Mouse (Mus musculus) kidney, adult 8-10 months (tissue): ENCODE data around the gene Fam117a.
"Not testable (repeated sequence)": the region's sequence is repeated elsewhere in the genome, so short reads cannot be mapped to it uniquely, and the experiment has no call there.

Experiments
- DNase-seq, 2 experiments: peaks; one replicate each; pipeline ENCODE4 v3.0.0; 2022

Fam117a gene

DNA sequence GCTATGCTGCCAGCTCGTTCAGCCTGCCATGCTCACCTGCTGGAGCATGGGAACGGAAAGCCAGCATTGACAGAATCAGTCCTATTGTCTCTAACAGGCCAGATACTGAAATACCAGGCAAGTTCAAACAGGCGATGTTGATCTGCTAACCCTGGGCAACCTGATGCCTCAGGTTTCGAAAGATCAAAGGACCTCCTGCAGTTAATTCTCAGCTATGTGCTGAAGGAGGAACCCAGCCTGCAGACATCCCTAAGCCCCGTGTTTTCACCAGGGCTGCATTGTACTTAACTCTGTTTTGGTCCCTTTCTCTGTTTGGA is 56.6 kb downstream of the Fam117a start:
- no peak for DNase-seq

DNA sequence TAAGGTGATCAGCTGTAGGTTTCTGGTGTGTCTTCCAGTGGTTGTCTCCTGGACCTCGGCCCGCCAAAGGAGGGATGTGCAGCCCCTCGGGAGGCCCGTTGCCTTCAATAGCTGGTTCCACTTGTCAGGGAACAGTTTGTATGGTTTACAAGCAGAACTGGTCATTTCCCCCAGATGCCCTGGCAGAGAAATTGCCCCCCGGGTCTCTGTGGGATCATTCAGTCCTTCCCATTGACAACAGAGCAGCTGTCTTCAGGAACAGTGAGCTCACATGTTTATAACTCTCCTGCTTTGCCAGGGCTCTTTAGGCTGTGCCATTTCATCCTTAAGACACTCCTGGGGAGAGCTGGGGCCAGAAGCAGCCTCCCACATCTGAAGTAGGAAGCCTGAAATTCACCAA is 57.3 kb downstream of the Fam117a start:
- no peak for DNase-seq

DNA sequence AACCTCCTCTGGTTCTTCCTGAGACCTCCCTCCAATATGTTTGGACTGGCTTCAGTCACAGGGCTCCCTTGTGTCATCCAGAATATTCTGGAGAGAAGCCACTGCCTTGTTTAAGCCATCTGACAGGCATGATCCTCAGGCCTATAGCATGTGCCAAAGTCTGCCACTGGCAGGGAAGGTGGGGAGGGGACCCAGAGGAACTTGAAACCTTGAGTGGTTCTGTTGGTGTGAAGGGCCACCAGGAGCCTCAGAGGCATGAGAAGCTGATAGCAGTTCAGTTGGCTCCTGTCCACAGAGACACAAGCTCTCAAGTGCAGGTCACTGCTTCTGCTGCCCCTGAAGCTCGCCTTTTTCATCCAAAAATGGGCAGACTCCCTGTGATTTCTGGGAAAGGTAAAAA is 59.7 kb downstream of the Fam117a start:
- no peak for DNase-seq

DNA sequence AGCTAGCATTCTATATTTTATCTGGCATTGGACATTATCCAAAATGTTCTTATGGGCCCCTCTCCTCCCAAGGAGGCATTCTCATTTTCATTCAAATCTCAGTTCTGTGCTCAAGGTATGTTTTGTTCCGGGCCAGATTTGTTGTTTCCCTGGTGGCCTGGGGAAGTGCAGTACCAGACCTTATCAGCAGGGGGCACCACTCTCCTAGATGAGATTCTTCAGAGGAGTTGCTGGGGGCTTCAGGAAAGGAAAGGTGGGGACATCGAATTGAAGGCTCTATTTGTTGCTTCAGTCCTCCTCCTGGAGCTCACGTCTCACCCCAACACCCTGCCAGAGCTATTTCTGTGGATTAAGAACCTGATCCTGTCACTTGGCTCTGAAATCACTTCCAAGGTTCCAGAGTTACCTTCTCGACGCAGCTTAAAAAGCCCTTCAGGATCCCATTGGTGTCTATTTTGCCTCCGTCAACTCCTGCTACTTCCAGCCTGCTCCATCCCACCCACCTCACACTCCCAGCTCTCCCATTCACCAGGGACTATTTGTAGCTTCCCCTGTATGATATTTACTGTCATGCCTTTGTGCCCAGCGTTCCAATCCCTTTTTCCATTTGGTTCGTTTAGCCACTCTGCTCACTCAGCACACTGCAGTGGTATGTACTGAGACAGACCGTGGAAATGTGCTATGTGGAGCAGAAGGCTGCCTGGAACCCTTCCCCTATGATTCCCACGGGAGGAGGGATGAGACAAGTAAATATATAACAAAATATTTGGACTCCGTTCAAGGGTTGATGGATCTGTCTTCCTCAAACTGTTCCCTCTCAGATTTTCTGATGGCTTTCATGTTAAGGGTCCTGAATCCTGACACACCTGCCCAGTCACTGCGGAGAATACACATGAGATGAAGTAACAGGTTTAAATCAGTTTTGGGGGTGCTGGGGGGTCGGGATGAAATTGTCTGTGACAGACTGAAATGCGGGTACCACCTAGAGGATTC is 61.3 kb downstream of the Fam117a start:
- peak in 1 of 2 experiments; percentile 76 for DNase-seq

DNA sequence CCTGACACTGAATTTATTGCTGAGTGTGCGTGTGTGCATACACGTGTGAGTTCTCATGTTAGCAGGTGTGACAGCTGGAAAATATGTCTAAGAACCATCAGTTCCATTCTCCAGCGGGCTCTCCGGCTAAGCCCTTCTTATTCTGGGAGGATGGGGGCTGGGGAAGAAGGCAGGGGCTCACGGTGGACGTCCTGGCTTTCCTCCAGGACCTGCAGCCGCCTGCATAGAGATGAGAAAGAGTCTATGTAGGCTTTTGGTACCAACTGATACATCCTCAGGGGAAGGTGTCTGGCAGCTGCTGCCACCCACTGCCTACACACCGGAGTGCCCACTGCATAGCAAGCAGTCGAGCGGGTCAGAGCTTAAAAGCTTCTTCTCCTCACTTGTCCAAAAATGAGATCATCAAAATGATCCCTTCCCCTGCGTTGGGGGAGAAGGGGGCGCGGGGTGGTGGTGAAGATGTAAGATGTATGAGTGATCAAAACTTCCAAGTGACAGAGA is 62.8 kb downstream of the Fam117a start:
- DNase-seq = no peak

DNA sequence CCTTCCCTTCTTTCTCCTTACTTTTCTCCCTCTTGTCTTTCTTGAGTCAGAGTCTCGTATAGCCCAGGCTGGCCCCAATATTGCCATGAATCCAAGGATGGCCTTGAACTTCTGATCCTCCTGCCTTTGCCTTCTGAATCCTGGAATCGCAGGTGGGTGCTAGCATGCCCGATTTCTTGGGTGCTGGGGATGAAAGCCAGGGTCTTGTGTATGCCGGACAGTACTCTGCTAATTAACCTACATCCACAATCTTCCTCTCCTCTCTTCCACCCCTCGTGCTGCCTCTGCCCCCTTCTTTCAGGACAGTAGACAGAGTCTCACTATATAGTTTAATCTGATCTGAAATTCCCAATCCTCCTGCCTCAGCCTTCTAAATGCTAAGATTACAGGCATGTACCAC is 64.8 kb downstream of the Fam117a start:
- no peak for DNase-seq

DNA sequence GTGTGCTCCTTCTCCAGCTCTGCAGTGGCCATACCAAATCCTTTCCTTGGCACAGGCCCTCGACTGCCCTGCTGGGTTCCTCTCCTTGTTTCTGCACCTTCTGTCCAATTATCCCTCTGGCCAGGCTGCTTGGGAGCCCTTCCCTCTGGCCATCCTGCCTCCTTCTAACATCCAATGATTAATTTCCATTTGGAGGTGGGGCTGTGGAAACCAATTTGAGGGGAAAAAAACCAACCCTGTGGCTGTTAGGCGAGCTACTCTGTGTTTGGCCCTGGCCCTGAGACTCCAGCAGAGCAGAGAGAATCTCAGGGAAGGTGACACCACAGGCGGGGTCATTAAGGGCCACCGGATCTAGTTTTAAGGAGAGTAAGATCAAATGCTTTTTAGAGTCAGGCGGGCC is 65.4 kb downstream of the Fam117a start:
- DNase-seq = no peak

DNA sequence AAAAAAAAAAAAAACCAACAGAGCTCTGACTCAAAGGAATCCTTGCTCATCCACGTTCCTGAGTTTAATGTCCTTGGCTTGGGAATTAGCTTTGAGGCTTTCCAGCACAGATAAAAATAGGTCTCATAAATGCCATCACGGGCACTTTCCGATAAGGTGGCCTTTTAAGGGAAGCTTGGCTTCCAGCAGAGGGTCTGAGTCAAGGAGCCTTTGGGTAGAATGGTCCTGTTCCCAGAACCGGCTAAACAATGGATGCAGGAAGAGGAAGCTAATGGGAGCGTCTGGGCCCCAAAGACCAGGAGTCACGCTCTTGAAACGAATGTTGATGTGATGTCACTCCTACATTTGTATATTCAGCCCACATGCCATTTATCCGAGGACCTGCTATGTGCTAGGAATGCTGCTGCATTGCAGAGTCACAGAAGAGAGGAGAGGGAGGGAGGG is 65.9 kb downstream of the Fam117a start:
- DNase-seq = no peak

DNA sequence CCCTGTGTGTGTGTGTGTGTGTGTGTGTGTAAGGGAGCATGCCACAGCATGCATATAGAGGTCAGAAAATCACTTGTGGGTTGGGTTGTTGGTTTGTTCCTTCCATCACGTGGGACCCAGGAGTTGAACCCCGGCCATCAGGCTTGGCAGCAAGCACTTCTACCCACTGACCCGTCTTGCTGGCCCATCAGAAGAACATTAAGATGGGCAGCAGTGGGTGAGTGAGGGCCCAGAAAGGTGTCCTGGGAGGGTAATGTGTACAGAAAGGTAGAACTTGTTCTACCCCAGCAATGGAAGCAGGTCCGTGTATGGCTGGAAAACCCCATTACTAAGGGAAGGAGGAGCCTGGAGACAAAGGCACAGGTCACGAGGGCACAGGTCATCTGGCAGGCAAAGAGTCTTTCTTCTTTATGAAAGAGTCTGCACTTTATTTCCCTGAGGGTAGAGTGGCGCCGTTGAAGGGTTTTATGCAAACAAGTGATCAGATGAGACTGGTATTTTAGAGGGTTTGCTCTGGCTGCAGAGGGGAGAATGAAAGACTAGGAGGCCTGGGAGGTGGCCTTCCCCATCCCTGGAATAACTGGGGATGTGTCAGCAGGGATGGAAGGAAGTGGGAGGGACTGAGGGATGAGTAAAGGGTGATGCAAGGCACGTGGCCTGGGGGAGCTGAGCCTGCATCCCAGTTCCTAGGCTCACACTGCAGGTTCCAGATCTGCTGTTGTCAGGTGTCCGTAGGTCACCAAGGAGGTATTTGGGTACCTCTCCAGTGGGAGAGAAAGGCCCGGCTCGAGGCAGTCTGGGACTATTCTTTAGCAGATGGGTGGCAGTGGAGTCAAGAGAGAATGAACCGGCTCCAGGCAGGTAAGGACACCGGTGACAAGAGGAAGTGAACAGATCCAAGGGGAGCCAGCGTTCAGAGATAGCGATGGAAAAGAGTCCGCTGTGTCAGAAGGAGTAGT is 66.8 kb downstream of the Fam117a start:
- no peak for DNase-seq

DNA sequence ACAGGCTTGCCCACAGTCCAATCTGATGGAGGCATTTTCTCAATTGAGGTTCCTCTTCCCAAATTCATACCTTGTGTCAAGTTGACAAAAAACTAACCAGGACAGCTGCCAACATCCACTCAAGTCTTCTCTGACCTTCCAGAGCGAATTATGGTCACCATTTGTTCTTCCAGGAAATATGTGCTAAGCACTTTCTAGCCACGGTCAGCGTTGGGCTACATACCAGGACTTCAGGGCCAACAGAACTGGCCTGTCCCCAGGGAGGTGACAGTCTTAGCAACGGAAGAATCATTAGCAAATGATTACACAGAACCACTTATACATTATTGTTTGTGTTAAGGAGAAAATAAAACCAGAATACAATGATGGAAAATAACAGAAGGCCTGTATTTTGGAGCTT is 69.0 kb downstream of the Fam117a start:
- DNase-seq = no peak

GRCm38 (mm10) chr11:95406398-95406797 is 69.6 kb downstream of the Fam117a start:
- not testable (repeated sequence) for DNase-seq

- no peak for DNase-seq
These were observed 72.8 kb downstream of the Fam117a start for GRCm38 (mm10) chr11:95409450-95410112.

GRCm38 (mm10) chr11:95411453-95412013 is 74.7 kb downstream of the Fam117a start:
- no peak for DNase-seq

DNA sequence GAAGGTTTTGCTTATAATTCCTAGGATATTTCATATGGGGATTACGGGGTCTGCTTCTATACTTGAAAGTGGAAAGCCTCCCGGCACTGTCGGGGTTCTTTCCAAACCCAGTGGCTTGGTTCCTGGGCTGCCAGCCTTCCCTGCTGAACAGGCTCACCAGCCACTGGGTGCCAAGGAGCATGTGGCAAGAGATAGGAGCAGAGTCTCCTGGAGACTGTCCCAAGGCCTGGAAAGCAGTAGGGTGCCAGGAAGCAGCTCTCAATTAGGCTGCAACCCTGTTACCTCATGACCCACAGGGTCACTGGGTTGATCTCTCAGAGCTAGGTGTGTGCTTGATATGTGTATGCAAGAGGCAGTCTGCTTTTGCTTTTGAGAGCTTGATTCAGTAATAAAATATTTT is 75.8 kb downstream of the Fam117a start:
- DNase-seq = peak in 1 of 2 experiments; percentile 15

- peak; percentile 92 to 94 for DNase-seq
These were observed 77.1 kb downstream of the Fam117a start, which contains the start of gene Spop for GRCm38 (mm10) chr11:95413641-95414535. TSS of gene Spop (plus strand) at chr11:95414080.

DNA sequence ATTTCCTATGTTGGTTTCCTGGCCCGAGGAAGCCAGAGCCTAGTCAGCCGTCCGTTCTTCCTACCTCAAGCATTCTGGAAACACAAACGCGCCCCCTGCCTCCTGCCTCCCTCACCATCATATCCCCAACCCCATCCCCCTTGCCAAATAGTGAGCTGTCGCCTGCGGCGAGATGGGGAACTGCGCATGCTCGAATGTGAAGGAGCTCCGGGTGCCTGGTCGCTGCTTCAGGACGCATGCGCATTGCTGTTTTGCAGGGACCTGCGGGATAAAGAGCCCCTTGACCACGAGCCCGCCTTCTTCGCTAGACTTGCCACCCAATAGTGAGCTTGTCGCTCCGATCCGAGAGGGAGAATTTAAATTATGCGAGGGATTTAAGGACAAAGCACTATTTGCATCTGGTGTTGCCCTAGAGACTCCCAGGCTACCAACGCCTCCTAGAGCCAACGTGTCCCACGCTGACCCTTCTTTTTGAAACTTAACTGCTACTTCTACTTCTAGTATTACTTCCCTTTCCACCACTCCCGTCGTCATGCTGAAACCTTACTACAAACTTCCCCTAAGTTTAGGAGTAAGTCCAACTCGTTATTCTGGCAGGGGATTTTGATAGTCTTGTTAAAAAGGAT is 77.8 kb downstream of the Fam117a start:
- DNase-seq = peak; percentile 93

DNA sequence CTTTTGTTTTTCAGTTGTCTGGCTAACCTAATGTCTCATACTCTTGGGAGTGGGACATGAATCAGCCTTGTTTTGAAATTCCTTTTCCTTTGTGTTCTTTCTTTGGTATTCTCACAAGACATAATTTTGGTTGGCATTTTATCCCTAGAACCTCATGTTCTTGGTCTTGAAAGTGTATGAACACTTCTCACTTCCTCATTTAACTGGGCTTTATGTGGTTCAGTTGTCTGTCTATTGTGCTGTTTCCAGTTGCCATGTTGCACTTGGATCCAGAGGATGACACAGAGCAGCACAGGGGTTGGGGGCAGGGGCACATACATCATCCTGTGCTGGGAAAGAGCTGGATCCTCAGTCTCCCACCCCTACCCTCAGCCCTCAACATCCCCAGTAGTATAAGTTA is 79.1 kb downstream of the Fam117a start:
- DNase-seq = no peak

DNA sequence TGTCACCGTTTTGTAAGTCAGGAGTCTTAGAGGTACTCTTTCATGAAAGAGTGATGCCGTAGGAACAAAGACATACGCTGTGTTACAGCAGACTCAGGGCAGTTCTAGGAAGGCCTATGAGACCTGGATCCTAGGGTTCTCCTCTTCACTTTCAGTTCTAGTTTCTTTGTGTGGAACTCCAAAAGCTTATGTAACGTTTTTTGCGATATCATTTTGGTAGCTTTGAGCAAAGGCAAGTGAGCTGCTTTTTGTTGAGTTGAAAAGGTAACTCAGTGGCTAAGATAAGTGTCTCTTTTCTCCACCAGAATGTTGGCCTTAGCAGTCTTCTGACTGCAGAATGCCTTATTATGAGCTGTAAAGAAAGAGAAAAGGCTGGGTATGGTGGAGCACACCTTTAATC is 80.5 kb downstream of the Fam117a start:
- no peak for DNase-seq

GRCm38 (mm10) chr11:95420880-95421435 is 84.1 kb downstream of the Fam117a start:
- no peak for DNase-seq

- DNase-seq = no peak
These were observed 86.7 kb downstream of the Fam117a start for GRCm38 (mm10) chr11:95423505-95423904.
